Mouse (Mus musculus): Measurements from ENCODE around the gene Fkrp.

GRCm38 (mm10) chr7:16816475-16817122 is at the start of gene Fkrp:
- no peak for TF ChIP-seq UBTF (IDR thresholded peaks at IDR 0.05; ENCODE audit: low read depth, low read length)
- TF ChIP-seq SIN3A (IDR thresholded peaks at IDR 0.05; ENCODE audit: low read length): no peak; the same call in 1 of the 2 replicates
- TF ChIP-seq CTCF (conservative IDR thresholded peaks at IDR 0.05 in 1 of 2, IDR thresholded peaks at IDR 0.05 in 1 of 2; ENCODE audit: low read depth in 2 of 2, low read length in 2 of 2): no peak
- no peak; the same call in 1 of the 2 replicates for TF ChIP-seq POLR2A (IDR thresholded peaks at IDR 0.05; ENCODE audit: low read depth, low read length)
- no peak for TF ChIP-seq MAZ (IDR thresholded peaks at IDR 0.05; ENCODE audit: low read depth, low read length)
- TF ChIP-seq GABPA (IDR thresholded peaks at IDR 0.05; ENCODE audit: insufficient replicate concordance, low read depth, low read length): no peak
- TF ChIP-seq RCOR1 (conservative IDR thresholded peaks at IDR 0.05; ENCODE audit: low read depth, low read length): no peak
